Comparison of ENCODE assay signal across 16 mouse cellular contexts in the genomic region with DNA sequence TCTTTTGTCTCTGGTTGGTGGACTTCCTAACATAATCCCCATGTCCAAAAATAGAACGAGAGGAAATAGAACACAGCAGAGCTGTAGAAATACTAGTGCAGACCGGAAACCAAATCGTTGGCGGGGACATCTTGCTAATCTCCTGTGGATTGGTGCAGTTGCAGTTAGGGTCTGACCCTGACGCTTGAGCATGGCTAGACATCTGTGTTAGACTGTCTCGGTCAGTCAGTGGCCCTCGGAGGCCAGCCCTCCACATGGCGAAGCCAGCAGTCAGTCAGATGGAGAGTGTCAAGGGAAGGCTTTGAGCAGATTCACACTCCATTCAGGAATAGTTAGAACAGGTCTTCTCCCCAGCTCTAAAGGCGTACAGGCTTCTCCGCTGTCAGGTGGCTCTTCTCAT.
"Had no signal": no experiment of that assay in that cellular context is flagged by ENCODE, and none has a peak within 500 bp of the region (broad histone marks: within the 10 kb centered on the region; RNA-seq: fewer than 3 reads in every experiment).

No protein-coding gene starts in this region.

- H3K4me1 ChIP-seq: lung, embryonic 15.5 days; midbrain, embryonic 13.5 days; midbrain, embryonic 15.5 days; neural tube, embryonic 12.5 days; stomach, embryonic 15.5 days had no signal

- H3K27ac ChIP-seq: lung, embryonic 15.5 days; macrophage; midbrain, embryonic 13.5 days; midbrain, embryonic 15.5 days; neural tube, embryonic 12.5 days; stomach, embryonic 15.5 days; stomach, postnatal 0 days had no signal

- H3K36me3 ChIP-seq: lung, embryonic 15.5 days; midbrain, embryonic 13.5 days; midbrain, embryonic 15.5 days; neural tube, embryonic 12.5 days; stomach, embryonic 15.5 days had no signal

- H3K4me2 ChIP-seq: lung, embryonic 15.5 days; midbrain, embryonic 11.5 days; midbrain, embryonic 13.5 days; midbrain, embryonic 15.5 days; neural tube, embryonic 12.5 days; stomach, embryonic 15.5 days had no signal

- DNase-seq: lung, postnatal 14 days; lung, postnatal 36 days; right cerebral cortex, postnatal 14 days; thymus, adult 2 months; thymus, postnatal 25 days; thymus, postnatal 4 days had no signal

- H3K9me3 ChIP-seq: lung, embryonic 15.5 days; megakaryocyte, embryonic 14.5 days; midbrain, embryonic 13.5 days; midbrain, embryonic 15.5 days; neural tube, embryonic 12.5 days; stomach, embryonic 15.5 days had no signal

- H3K4me3 ChIP-seq: lung, embryonic 15.5 days; megakaryocyte, embryonic 14.5 days; midbrain, embryonic 13.5 days; midbrain, embryonic 15.5 days; neural tube, embryonic 12.5 days; stomach, embryonic 15.5 days had no signal

- ATAC-seq: lung, postnatal 0 days; midbrain, embryonic 13.5 days; midbrain, embryonic 15.5 days had no signal

- H3K9ac ChIP-seq: lung, embryonic 15.5 days; midbrain, embryonic 13.5 days; midbrain, embryonic 15.5 days; neural tube, embryonic 12.5 days; stomach, embryonic 15.5 days had no signal

- H3K27me3 ChIP-seq: lung, embryonic 15.5 days; megakaryocyte, embryonic 14.5 days; midbrain, embryonic 13.5 days; midbrain, embryonic 15.5 days; neural tube, embryonic 12.5 days; stomach, embryonic 15.5 days had no signal
